Mouse (Mus musculus) small intestine, adult 2 months (tissue): ENCODE measurements at regions not wholly inside any gene's neighbourhood (a gene's known extent, or its start where the extent isn't known, plus 50 kb on each side); places are given as distances from the start of the nearest gene placed in this dataset.

Source experiments
- CTCF ChIP-seq: fragments of 200-500 bp; IDR thresholded peaks from 2 replicates; pipeline ENCODE4 v1.5.1; 2012; ENCODE audit warnings: low read depth, mild to moderate bottlenecking, control low read depth, inconsistent platforms, low read length, moderate library complexity, mixed read lengths; ENCODE audit not compliant: insufficient replicate concordance, insufficient read length; ENCODE audit errors: extremely low read depth
- POLR2A ChIP-seq: fragments of 200-500 bp; IDR thresholded peaks from 2 replicates; pipeline ENCODE4 v1.6.1; 2012; ENCODE audit warnings: low read depth, mild to moderate bottlenecking, control low read depth, inconsistent platforms, low read length, moderate library complexity

DNA sequence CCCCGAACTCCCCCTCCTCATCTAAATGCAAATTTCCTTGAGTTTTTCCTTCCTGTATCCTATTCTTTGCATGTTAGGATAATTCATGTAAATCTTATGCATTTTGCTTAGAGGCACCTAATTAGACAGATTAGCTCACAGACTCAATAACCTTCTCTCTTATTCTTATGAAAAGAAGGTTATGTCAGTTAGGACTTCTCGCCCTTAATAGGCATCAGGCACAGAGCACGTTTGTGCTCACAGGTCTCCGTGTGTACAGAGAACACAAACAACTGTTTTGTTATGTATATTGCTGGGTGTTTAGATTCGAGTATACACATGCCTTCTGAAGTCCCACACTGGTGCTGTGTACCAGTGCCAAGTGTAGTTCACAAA is 2504.4 kb upstream of the 5930422O12Rik start:
- TF ChIP-seq POLR2A = no peak
- no peak for TF ChIP-seq CTCF
